Mouse (Mus musculus) hindbrain, embryonic 10.5 days (tissue): ENCODE measurements around the gene Gm340. TPM values are rescaled to one million over a fixed set of nuclear protein-coding genes. Genes with fewer than 3 reads are reported as not detected.

ENCODE experiments used
- DNase-seq: peaks from one replicate; pipeline ENCODE4 v3.0.0-alpha.2; 2017; ENCODE audit warnings: low spot score
- H3K27ac ChIP-seq: fragments of 300-500 bp; sonication (generic); 2 replicates; pipeline ENCODE4 v1.5.1; 2016; ENCODE audit warnings: mild to moderate bottlenecking, moderate library complexity
- H3K27me3 ChIP-seq: fragments of 300-500 bp; sonication (generic); 2 replicates; pipeline ENCODE4 v1.6.1; 2016; ENCODE audit warnings: mild to moderate bottlenecking; ENCODE audit not compliant: poor library complexity, insufficient read depth, severe bottlenecking
- H3K36me3 ChIP-seq: fragments of 300-500 bp; sonication (generic); 2 replicates; pipeline ENCODE4 v1.6.1; 2016; ENCODE audit warnings: mild to moderate bottlenecking, moderate library complexity
- H3K4me1 ChIP-seq: fragments of 300-500 bp; sonication (generic); replicated peaks from 2 replicates; pipeline ENCODE4 v1.6.1; 2016; ENCODE audit warnings: mild to moderate bottlenecking
- H3K4me3 ChIP-seq: fragments of 300-500 bp; sonication (generic); 2 replicates; pipeline ENCODE4 v1.5.1; 2016; ENCODE audit warnings: mild to moderate bottlenecking, moderate library complexity
- H3K9me3 ChIP-seq: fragments of 300-500 bp; sonication (generic); 2 replicates; pipeline ENCODE4 v1.6.1; 2016; ENCODE audit warnings: mild to moderate bottlenecking, moderate library complexity
- WGBS: fragments of 180-500 bp; shearing (Covaris S2); methylation state at CpG from one replicate; pipeline ENCODE4 v1.1.7; 2016; 5-methylcytosine and 5-hydroxymethylcytosine counted together
- polyA plus RNA-seq: library from polyadenylated mRNA; unstranded; fragments of >200 nt; fragmentation: Nextera tagmentation; extraction: Ambion mirVana; gene quantifications from 2 replicates; pipeline ENCODE4 v1.2.1, GENCODE M21; 2016

The Gm340 gene
- polyA plus RNA-seq, 1 experiment from 2014 or later: 3.0 TPM

DNA sequence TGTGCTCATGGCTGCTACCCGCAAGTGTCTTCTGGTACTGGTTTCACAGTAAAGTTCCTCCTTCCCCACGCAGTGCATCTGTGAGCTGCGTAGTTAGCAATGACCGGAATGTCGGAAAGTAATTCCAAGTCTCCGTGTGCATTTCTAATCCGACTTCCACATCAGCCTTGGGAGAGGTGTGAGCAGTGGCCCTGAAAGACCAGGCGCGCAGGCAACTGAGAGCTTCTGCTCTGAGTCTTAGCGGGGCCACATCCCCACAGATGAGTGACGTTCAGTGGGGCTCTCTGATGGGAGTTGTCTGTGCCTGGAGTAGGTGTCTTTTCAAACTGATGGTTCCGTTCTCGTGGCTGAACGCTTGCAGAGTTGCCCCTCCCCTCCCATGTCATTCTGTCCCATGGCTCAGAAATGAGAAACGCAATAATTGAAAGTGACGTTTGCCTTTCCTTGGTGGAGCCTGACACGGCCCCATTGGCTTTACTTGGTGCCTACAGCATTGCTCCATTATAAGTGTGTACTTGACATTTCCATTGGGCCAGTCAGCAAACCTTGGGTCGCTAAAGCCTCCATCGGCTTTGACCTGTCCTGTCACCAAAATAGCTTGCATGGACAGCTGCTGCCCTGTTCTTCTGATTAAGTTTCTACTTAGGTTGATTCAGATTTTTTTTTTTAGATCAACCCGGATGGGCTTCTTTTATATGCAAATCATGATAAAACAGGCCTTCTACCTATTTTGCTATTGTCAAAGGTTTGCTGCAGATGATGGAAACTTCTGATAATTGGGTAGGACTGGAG is 5.5 kb downstream of the Gm340 start:
- Histone ChIP-seq H3K36me3 (peaks cover 42% of the 10 kb centered on the region), H3K27ac (no peak overlapping the region), H3K4me1 (peaks cover 3% of the 10 kb centered on the region; the same call in 1 of the 2 replicates), H3K4me3 (no peak overlapping the region), H3K9me3 (no peaks in the 10 kb centered on the region), H3K27me3 (no peaks in the 10 kb centered on the region)
- DNase-seq: no peak
- WGBS: 89% methylated on average over 20 of the region's 20 CpGs

DNA sequence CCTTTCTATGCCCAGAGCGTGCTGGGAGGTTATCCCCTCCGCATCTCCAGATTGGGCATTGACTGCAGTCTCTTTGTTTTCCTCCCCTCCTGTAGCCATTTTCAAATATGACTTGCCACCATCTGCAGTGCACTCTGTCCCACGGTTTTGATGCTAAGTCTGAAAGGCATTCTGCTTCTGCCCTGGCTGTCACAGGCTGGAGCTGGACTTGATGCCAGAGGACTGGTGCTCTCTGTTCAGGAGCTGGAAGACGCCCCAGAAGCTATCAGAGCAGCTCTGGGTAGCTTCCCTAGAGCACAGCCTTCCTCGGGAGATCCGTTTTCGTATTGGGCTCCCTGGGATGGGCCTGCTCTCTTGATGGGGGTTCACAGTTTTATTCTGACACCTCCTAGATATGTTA is 6.9 kb downstream of the Gm340 start:
- Histone ChIP-seq H3K36me3 (peaks cover 28% of the 10 kb centered on the region), H3K27ac (no peak overlapping the region; the same call in 1 of the 2 replicates), H3K9me3 (no peaks in the 10 kb centered on the region), H3K4me3 (no peak overlapping the region), H3K27me3 (no peaks in the 10 kb centered on the region), H3K4me1 (peaks cover 3% of the 10 kb centered on the region; the same call in 1 of the 2 replicates)
- 85% methylated on average over 7 of the region's 7 CpGs for WGBS
- DNase-seq: no peak

DNA sequence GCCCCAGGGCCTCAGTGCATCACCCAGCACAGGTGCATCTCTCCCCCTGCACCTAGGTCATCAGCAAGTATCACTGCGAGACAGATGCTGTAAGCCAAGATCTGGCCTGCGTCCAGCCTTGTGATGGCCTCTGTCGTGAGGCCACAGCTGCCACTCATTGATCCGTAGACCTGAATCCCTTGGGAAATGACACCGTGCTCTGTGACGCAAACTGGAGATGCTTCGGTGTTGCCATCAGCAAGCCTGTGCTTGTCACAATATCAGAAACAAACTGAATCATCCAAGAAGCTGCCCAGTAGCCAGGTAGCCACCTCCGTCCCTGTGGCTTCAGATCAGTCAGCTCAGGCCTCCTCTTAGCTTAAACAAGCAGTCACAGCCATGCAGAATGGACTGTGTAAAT is 7.5 kb downstream of the Gm340 start:
- Histone ChIP-seq H3K9me3 (no peaks in the 10 kb centered on the region), H3K4me3 (no peak overlapping the region), H3K36me3 (peaks cover 21% of the 10 kb centered on the region), H3K27me3 (no peaks in the 10 kb centered on the region), H3K27ac (no peak overlapping the region), H3K4me1 (peaks cover 3% of the 10 kb centered on the region; the same call in 1 of the 2 replicates)
- whole genome bisulfite sequencing: 85% methylated on average over 8 of the region's 8 CpGs
- no peak for DNase-seq

DNA sequence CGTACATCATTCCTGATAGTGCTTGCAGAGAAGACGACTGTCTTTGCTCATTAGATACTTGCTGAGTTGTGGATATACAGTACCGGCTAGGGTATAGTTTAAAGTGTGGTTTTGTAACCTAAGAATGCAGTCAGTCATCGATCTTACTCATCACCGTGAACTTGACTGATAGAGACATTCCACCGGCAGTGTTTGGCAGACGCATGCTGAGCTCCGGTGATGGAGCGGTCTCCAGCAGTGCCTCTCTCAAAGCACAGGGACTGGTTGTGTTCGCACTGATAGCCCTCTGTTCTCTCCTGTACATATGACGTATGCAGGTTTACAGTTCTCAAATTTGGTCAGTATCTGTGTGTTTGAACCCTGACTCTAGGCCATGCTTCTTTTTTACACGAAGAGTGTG is 9.6 kb downstream of the Gm340 start:
- no peak for DNase-seq
- no peak overlapping the region for H3K4me3 ChIP-seq
- 81% methylated on average over 12 of the region's 12 CpGs for WGBS
- peaks cover 3% of the 10 kb centered on the region; the same call in 1 of the 2 replicates for H3K4me1 ChIP-seq
- H3K27me3 ChIP-seq: no peaks in the 10 kb centered on the region
- no peaks in the 10 kb centered on the region for H3K9me3 ChIP-seq
- H3K36me3 ChIP-seq: 0 out of 2 replicates have a peak, but pooled peaks cover under 1% of the 10 kb centered on the region
- H3K27ac ChIP-seq: no peak overlapping the region

DNA sequence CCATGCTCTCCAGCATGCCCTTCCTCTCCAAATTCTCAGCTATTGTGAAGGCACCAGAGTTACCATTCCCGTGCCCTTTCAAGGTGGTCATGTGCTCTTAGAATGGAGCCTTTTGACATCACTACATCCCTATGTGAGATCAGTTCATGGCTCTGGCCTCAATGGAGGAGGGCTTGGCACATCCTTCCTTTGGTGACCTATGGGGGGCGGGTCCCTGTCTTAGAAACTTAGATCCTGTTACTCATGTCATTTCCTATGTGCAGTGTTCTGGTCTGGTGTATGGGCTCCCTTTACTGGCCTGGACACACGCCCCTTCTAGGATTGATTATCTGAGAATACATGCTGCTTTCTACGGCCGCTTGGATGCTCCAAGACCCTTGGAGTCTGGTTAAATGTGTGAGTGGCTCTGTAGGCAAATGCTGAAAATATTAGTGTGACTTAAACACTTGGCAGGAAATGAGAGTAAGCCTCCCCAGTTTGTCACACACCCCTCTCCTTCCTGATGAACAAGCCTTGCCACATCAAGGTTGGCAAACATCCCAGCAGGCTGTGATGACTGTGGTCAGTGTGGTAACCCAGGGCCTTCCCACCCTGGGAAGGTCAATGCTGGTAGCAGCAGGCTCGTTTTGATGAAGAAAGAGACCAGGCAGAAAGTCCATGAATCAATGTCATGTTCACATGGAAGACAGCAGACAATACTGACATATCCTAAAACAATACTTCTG is 15.2 kb downstream of the Gm340 start:
- H3K4me3 ChIP-seq: no peak overlapping the region
- WGBS: 87% methylated on average over 6 of the region's 6 CpGs
- H3K9me3 ChIP-seq: no peaks in the 10 kb centered on the region
- DNase-seq: no peak
- peaks cover 8% of the 10 kb centered on the region for H3K4me1 ChIP-seq
- H3K27me3 ChIP-seq: no peaks in the 10 kb centered on the region
- peaks cover 22% of the 10 kb centered on the region for H3K36me3 ChIP-seq
- H3K27ac ChIP-seq: no peak overlapping the region

DNA sequence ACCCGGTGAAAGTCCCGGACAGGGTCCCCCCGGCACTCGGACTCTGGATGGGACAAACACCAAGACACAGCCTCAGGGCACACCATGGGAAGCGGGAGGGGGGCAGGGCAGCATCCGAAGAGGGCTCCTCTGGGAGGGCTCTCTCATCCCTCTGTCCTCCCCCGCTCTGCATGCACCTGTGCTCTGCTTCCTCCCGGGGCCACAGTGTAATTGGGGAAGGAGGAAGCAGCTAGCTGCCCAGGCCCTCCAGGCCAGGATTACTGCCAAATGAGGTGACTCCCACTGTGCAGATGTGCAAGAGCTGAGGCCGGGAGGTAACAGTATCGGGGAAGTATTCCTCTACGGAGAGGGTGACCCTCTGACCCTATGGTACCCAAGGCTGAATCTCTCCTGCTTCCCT is 18.5 kb downstream of the Gm340 start:
- no peak overlapping the region for H3K27ac ChIP-seq
- no peaks in the 10 kb centered on the region for H3K27me3 ChIP-seq
- H3K36me3 ChIP-seq: peaks cover 37% of the 10 kb centered on the region
- peaks cover 8% of the 10 kb centered on the region for H3K4me1 ChIP-seq
- no peak overlapping the region for H3K4me3 ChIP-seq
- WGBS: 61% methylated on average over 11 of the region's 11 CpGs
- DNase-seq: no peak
- no peaks in the 10 kb centered on the region for H3K9me3 ChIP-seq

DNA sequence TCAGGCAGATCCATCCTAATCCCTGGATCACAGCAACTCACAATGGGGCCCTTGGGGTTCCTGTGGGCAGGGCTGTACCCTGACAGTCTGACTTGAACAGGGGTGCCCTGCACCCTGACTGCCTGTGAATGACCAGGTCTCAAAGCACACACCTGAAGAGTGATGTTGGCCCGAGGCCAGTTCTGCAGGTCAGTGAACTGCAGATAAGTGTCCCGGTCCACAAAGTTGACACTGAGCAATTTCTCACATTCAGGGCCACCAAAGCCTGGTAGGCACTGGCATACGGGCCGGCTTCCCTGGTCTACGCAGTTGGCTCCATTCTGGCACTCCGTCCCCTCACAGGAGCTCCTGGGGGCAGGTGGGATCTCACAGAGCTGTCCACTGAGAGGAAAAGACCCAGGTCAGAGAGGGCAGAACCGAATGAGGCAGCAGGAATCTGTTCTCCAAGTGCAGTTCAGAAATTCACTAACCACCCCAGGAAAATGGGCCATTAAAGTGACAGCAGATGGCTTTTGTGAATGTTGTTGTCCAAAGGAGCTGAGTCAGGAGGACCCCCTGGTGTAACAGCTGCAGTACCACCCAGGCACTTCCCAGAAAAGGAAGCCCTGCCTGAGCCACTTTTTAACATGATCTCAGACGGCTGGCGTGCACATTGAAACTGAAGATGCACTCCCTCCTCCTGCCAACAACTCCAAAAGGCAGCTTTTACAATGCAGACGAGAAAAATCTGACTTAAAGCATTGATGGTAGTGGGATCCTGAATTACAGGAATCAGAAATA is 24.2 kb downstream of the Gm340 start:
- no peaks in the 10 kb centered on the region; the same call in 1 of the 2 replicates for H3K4me1 ChIP-seq
- no peak overlapping the region for H3K4me3 ChIP-seq
- DNase-seq: no peak
- peaks cover 22% of the 10 kb centered on the region for H3K27me3 ChIP-seq
- peaks cover 4% of the 10 kb centered on the region; the same call in 1 of the 2 replicates for H3K9me3 ChIP-seq
- H3K27ac ChIP-seq: no peak overlapping the region
- WGBS: 82% methylated on average over 10 of the region's 10 CpGs
- peaks cover 51% of the 10 kb centered on the region for H3K36me3 ChIP-seq

DNA sequence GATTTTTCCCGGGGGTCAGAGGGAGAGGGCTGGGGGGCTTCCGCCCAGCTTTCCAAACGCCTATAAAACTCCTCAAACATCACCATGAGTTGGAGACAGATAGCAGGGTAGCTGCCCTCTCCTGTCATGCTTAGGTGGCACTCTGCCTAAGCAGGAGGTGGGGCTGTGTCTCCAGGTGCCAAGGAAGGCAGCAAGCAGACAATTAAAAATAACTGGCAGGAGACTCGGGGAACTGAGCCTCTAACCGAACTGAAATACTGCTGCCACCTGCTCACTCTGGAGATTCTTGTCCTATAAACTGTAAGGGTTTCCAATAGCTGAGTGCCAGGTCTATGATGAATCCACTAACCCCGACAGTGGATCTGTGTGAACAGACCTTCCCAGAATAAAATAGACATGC is 29.5 kb downstream of the Gm340 start:
- DNase-seq: no peak
- Histone ChIP-seq H3K27ac (no peak overlapping the region), H3K4me3 (no peak overlapping the region), H3K27me3 (peaks cover 60% of the 10 kb centered on the region), H3K9me3 (peaks cover 4% of the 10 kb centered on the region; the same call in 1 of the 2 replicates), H3K4me1 (peaks cover 39% of the 10 kb centered on the region), H3K36me3 (peaks cover 26% of the 10 kb centered on the region)
- 82% methylated on average over 6 of the region's 6 CpGs for WGBS

DNA sequence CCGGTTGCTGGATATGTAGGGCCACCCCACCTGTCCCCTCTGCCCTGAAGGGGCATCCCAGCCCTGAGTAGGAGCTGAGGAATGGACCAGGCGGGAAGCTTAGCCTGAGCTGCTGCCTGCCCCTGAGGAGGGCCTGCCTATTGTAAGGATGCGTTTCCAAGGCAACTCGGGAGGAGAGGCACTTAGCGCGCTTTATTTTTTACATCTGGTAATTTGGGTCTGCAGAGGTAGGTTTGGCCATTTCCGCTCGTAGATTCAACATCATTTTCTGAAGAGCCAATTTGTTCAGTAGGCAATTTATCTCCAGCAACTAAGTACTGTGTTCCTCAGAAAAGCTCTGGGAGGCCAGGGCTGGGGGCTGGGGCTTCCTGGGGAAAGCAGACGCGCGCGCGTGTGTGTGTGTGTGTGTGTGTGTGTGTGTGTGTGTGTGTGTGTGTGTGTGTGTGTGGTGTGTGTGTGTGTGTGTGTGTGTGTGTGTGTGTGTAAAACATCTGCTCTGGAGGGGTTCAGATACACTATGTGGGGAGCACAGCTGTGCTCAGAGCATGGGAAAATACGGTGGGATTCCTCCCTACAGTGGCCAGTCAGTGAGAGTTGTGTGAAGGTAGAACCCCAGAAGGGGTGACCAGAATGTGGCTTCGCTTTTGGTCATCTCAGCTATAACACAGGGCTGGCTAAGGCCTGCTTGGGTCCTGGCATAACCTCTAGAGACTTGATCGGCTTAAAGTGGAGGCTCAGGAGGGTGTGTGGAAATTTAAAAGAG is 31.3 kb downstream of the Gm340 start:
- peaks cover 78% of the 10 kb centered on the region for H3K27me3 ChIP-seq
- peaks cover 20% of the 10 kb centered on the region for H3K36me3 ChIP-seq
- peak; percentile 48 for DNase-seq
- H3K4me3 ChIP-seq: peak overlapping the region; percentile 18; the same call in 1 of the 2 replicates
- 32% methylated on average over 16 of the region's 16 CpGs for WGBS
- peak overlapping the region; percentile 41; the same call in 1 of the 2 replicates for H3K27ac ChIP-seq
- peaks cover 54% of the 10 kb centered on the region for H3K4me1 ChIP-seq
- H3K9me3 ChIP-seq: peaks cover 4% of the 10 kb centered on the region; the same call in 1 of the 2 replicates

DNA sequence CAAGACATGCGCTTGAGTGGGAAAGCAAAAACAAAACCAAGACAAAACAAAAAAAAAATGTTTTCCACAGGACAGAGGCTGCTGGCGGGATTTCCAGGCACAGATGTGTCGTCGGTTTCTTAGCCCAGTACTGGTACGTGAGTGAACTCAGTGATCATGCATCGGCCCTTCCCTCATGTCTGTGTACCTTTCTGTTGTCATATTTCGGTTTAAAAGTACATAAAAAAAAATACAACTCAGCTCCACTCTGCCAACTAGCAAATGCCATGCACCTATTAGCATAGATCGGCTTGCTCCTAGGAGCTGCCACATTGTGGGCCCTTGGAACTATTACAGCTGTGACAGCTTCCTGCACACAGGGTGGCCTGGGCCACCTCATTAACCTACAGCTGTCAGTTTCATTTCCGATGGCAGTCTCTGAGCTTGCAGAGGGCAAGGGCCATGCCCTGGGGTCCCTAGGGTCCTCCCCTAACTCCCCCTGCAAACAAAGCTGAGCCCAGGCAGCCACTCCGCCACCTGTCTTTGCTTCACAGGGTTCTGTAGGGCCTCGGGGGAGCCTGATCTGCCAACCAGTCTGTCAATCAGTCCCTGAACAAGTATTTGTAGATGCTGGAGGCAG is 33.5 kb downstream of the Gm340 start:
- H3K9me3 ChIP-seq: peaks cover 2% of the 10 kb centered on the region; the same call in 1 of the 2 replicates
- peaks cover 89% of the 10 kb centered on the region for H3K27me3 ChIP-seq
- H3K27ac ChIP-seq: no peak overlapping the region
- peaks cover 9% of the 10 kb centered on the region for H3K36me3 ChIP-seq
- H3K4me1 ChIP-seq: peaks cover 63% of the 10 kb centered on the region
- no peak overlapping the region for H3K4me3 ChIP-seq
- WGBS: 44% methylated on average over 11 of the region's 11 CpGs
- peak; percentile 86 for DNase-seq

DNA sequence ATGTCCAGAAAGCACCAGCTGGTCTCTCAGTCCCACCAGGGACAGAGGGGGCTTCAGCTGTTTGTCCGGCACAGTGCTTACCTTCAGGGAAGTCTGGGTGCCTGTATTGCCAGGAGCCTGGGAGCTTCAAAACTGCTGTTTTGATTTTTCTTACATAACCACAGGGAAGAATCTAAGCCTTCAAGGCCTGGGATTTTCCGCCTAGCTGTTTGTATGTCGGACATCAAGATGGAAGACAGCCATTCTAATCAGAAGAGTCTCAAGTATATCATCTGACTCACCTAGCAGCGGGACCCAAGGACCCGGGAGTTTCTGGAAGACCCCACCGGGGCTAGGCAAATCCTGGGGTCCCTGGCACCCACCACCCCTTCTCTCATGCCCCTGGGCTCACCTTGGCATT is 34.1 kb downstream of the Gm340 start:
- no peak for DNase-seq
- Histone ChIP-seq H3K36me3 (peaks cover 4% of the 10 kb centered on the region), H3K27me3 (peaks cover 89% of the 10 kb centered on the region), H3K27ac (0 out of 2 replicates have a peak overlapping the region, but pooled peaks have one; percentile 2), H3K9me3 (no peaks in the 10 kb centered on the region), H3K4me1 (peaks cover 63% of the 10 kb centered on the region), H3K4me3 (no peak overlapping the region)
- whole genome bisulfite sequencing: 72% methylated on average over 6 of the region's 6 CpGs
